Mouse (Mus musculus) kidney, postnatal 0 days (tissue): ENCODE measurements around the gene Ank2. TPM values are rescaled to one million over a fixed set of nuclear protein-coding genes. Genes with fewer than 3 reads are reported as not detected.

ENCODE experiments used
- ATAC-seq: fragments of 200-750 bp; cut with Nextera tagmentation; replicated peaks from 2 replicates; pipeline ENCODE4 v1.8.0; 2017; ENCODE audit warnings: low read depth, moderate number of reproducible peaks, moderate TSS enrichment, moderate library complexity; ENCODE audit not compliant: low FRiP score
- DNase-seq: peaks from one replicate; pipeline ENCODE4 v3.0.0-alpha.2; 2016; ENCODE audit warnings: low spot score
- H3K27ac ChIP-seq: fragments of 300-500 bp; sonication (generic); 2 replicates; pipeline ENCODE4 v1.5.1; 2014; ENCODE audit warnings: mild to moderate bottlenecking
- H3K27me3 ChIP-seq: fragments of 300-500 bp; sonication (generic); 2 replicates; pipeline ENCODE4 v1.6.1; 2014; ENCODE audit warnings: low read length, mixed read lengths; ENCODE audit not compliant: insufficient read depth
- H3K36me3 ChIP-seq: fragments of 300-500 bp; sonication (generic); 2 replicates; pipeline ENCODE4 v1.6.1; 2014; ENCODE audit warnings: low read length, mixed read lengths; ENCODE audit not compliant: insufficient read depth
- H3K4me1 ChIP-seq: fragments of 300-500 bp; sonication (generic); replicated peaks from 2 replicates; pipeline ENCODE4 v1.6.1; 2014; ENCODE audit warnings: antibody characterized with exemption, low read length, mixed read lengths; ENCODE audit not compliant: insufficient read depth
- H3K4me2 ChIP-seq: fragments of 300-500 bp; sonication (generic); 2 replicates; pipeline ENCODE4 v1.6.1; 2014; ENCODE audit warnings: mild to moderate bottlenecking, low read length, moderate library complexity, mixed read lengths
- H3K4me3 ChIP-seq: fragments of 300-500 bp; sonication (generic); replicated peaks from 2 replicates; pipeline ENCODE4 v1.5.1; 2014; ENCODE audit warnings: low read depth, low read length
- H3K9ac ChIP-seq: fragments of 300-500 bp; sonication (generic); 2 replicates; pipeline ENCODE4 v1.6.1; 2014; ENCODE audit warnings: low read depth, low read length
- H3K9me3 ChIP-seq: fragments of 300-500 bp; sonication (generic); replicated peaks from 2 replicates; pipeline ENCODE4 v1.6.1; 2016; ENCODE audit warnings: low read length, inconsistent platforms, mixed read lengths
- CTCF ChIP-seq: IDR thresholded peaks from 2 replicates; pipeline ENCODE4 v1.5.1; 2016; ENCODE audit warnings: antibody characterized with exemption, low read depth, mild to moderate bottlenecking, moderate library complexity
- WGBS: fragments of 180-500 bp; shearing (Covaris S2); extraction: QIAGEN DNeasy Blood & Tissue Kit; methylation state at CpG from one replicate; pipeline ENCODE4 v1.1.7; 2014; 5-methylcytosine and 5-hydroxymethylcytosine counted together
- microRNA counts: library from miRNA; unstranded; fragments of <30 nt; microRNA quantifications from one replicate; lab custom pipeline; 2015
- microRNA-seq: library from miRNA; unstranded; fragments of <30 nt; microRNA quantifications from one replicate; pipeline ENCODE4, GENCODE M21; 2016
- polyA plus RNA-seq: library from polyadenylated mRNA; unstranded; fragments of >200 nt; fragmentation: Nextera tagmentation; extraction: Ambion mirVana; gene quantifications from 2 replicates; pipeline ENCODE4 v1.2.1, GENCODE M21; 2015

The Ank2 gene
- polyA plus RNA-seq, 1 experiment from 2014 or later = 4.1 TPM

GRCm38 (mm10) chr3:126918805-126919473 lies 580.2 kb downstream of the Ank2 start:
- Histone ChIP-seq H3K4me1 (0 out of 2 replicates have a peak, but pooled peaks cover 3% of the 10 kb centered on the region), H3K36me3 (no peaks in the 10 kb centered on the region), H3K27me3 (no peaks in the 10 kb centered on the region), H3K9me3 (no peaks in the 10 kb centered on the region), H3K9ac (no peak overlapping the region), H3K27ac (no peak overlapping the region), H3K4me2 (no peak overlapping the region), H3K4me3 (no peak overlapping the region)
- TF ChIP-seq CTCF = no peak
- DNase-seq (no peak), ATAC-seq (no peak)
- 75% methylated on average over 10 of the region's 10 CpGs for WGBS

- DNase-seq (no peak), ATAC-seq (no peak)
- no peak overlapping the region for H3K4me2 ChIP-seq
Measured at GRCm38 (mm10) chr3:126916381-126916780, 582.8 kb downstream of the Ank2 start.

GRCm38 (mm10) chr3:126903543-126903942 lies 595.6 kb downstream of the Ank2 start:
- Histone ChIP-seq H3K27me3 (no peaks in the 10 kb centered on the region), H3K4me1 (no peaks in the 10 kb centered on the region), H3K36me3 (no peaks in the 10 kb centered on the region), H3K4me3 (no peak overlapping the region), H3K27ac (no peak overlapping the region), H3K4me2 (no peak overlapping the region), H3K9ac (no peak overlapping the region), H3K9me3 (no peaks in the 10 kb centered on the region)
- 11% methylated on average over 3 of the region's 3 CpGs for WGBS
- DNase-seq (peak; percentile 88), ATAC-seq (peak; percentile 49; the same call in 1 of the 2 replicates)
- TF ChIP-seq CTCF = peak; percentile 87

More at GRCm38 (mm10) chr3:126916381-126916780, 582.8 kb downstream of the Ank2 start:
- Histone ChIP-seq H3K36me3 (no peaks in the 10 kb centered on the region), H3K27ac (no peak overlapping the region), H3K4me1 (no peaks in the 10 kb centered on the region), H3K9ac (no peak overlapping the region), H3K27me3 (no peaks in the 10 kb centered on the region), H3K9me3 (no peaks in the 10 kb centered on the region), H3K4me3 (no peak overlapping the region)
- TF ChIP-seq CTCF = no peak

GRCm38 (mm10) chr3:126886644-126887043 lies 612.5 kb downstream of the Ank2 start:
- no peak overlapping the region for H3K4me2 ChIP-seq
- no peaks in the 10 kb centered on the region for H3K36me3 ChIP-seq
- H3K27ac ChIP-seq = no peak overlapping the region
- DNase-seq (no peak), ATAC-seq (no peak)
- H3K9ac ChIP-seq = no peak overlapping the region
- H3K9me3 ChIP-seq = no peaks in the 10 kb centered on the region
- H3K4me3 ChIP-seq = no peak overlapping the region
- TF ChIP-seq CTCF = no peak
- no peaks in the 10 kb centered on the region for H3K4me1 ChIP-seq
- no peaks in the 10 kb centered on the region for H3K27me3 ChIP-seq
- 32% methylated on average over 4 of the region's 4 CpGs for WGBS

- DNase-seq (no peak), ATAC-seq (no peak)
- Histone ChIP-seq H3K27me3 (no peaks in the 10 kb centered on the region), H3K27ac (no peak overlapping the region), H3K4me1 (no peaks in the 10 kb centered on the region), H3K4me2 (no peak overlapping the region), H3K9me3 (no peaks in the 10 kb centered on the region), H3K4me3 (no peak overlapping the region), H3K9ac (no peak overlapping the region), H3K36me3 (no peaks in the 10 kb centered on the region)
- 65% methylated on average over 4 of the region's 4 CpGs for WGBS
- TF ChIP-seq CTCF = no peak
Measured at GRCm38 (mm10) chr3:126886090-126886489, 613.1 kb downstream of the Ank2 start.

GRCm38 (mm10) chr3:126878233-126878632 lies 620.9 kb downstream of the Ank2 start:
- no peak overlapping the region for H3K9ac ChIP-seq
- no peaks in the 10 kb centered on the region for H3K27me3 ChIP-seq
- 47% methylated on average over 1 of the region's 1 CpGs for WGBS
- H3K4me1 ChIP-seq = no peaks in the 10 kb centered on the region
- H3K4me2 ChIP-seq = no peak overlapping the region
- no peaks in the 10 kb centered on the region for H3K9me3 ChIP-seq
- TF ChIP-seq CTCF = no peak
- no peak overlapping the region for H3K4me3 ChIP-seq
- DNase-seq (no peak), ATAC-seq (no peak)
- H3K27ac ChIP-seq = no peak overlapping the region
- no peaks in the 10 kb centered on the region for H3K36me3 ChIP-seq

MicroRNAs within 50 kb of the gene (microRNA counts, 519-probe panel; counts per million panel counts)
- 330 counts per million, percentile 68 among the panel's probes with 10 or more counts for microRNA mmu-miR-302a (lab: Ali Mortazavi, UCI)
- 330 counts per million, percentile 68 among the panel's probes with 10 or more counts for microRNA mmu-miR-302b (lab: Ali Mortazavi, UCI)
- 330 counts per million, percentile 68 among the panel's probes with 10 or more counts for microRNA mmu-miR-302c (lab: Ali Mortazavi, UCI)
- 330 counts per million, percentile 68 among the panel's probes with 10 or more counts for microRNA mmu-miR-302d (lab: Ali Mortazavi, UCI)
- microRNA mmu-miR-367 (lab: Ali Mortazavi, UCI) = 330 counts per million, percentile 68 among the panel's probes with 10 or more counts

Small RNA genes lying within 50 kb of the gene (microRNA-seq; reads per million reads assigned to microRNA genes)
- gene Gm44494 (not detected), gene Mir302a (not detected), gene Mir302b (not detected), gene Mir302c (not detected), gene Mir302d (not detected), gene Mir367 (not detected)

Other genes starting within 250 kb of the Ank2 start
- 46.1 and 52.2 TPM in 2 replicates for gene Larp7, start 54.0 kb upstream of the Ank2 start, polyA plus RNA-seq
- 2.3 and 3.2 TPM in 2 replicates for gene Zgrf1, start 54.1 kb upstream of the Ank2 start, polyA plus RNA-seq
- gene Neurog2, start 133.8 kb upstream of the Ank2 start, polyA plus RNA-seq = not detected in 2 replicates